Mouse (Mus musculus) E14TG2a.4 (cell line): ENCODE measurements around the gene Lcn9.

Experiments used
- CTCF ChIP-seq: conservative IDR thresholded peaks from 2 replicates; pipeline ENCODE4 v1.5.1; 2014; ENCODE audit warnings: low read length
- NANOG ChIP-seq: IDR thresholded peaks from 2 replicates; pipeline ENCODE4 v1.6.1; 2014; ENCODE audit warnings: borderline replicate concordance, low read length, mixed read lengths
- POU5F1 ChIP-seq: IDR thresholded peaks from 2 replicates; pipeline ENCODE4 v1.6.1; 2014; ENCODE audit warnings: low read length, borderline replicate concordance

- TF ChIP-seq CTCF (no peak), POU5F1 (no peak), NANOG (no peak)
Measured at GRCm38 (mm10) chr2:25811711-25812110, 11.2 kb upstream of the Lcn9 start.
